Mouse (Mus musculus) forebrain, embryonic 15.5 days (tissue): ENCODE results near the gene Mettl1. TPM values are rescaled to one million over a fixed set of nuclear protein-coding genes. Genes with fewer than 3 reads are reported as not detected.

Experiments used
- ATAC-seq: fragments of 200-750 bp; cut with Nextera tagmentation; replicated peaks from 2 replicates; pipeline ENCODE4 v1.8.0; 2017; ENCODE audit warnings: mild to moderate bottlenecking, moderate TSS enrichment, moderate library complexity
- H3K27ac ChIP-seq: fragments of 300-500 bp; sonication (generic); replicated peaks from 2 replicates; pipeline ENCODE4 v1.5.1; 2015; ENCODE audit warnings: mild to moderate bottlenecking, inconsistent platforms
- H3K27me3 ChIP-seq: fragments of 300-500 bp; sonication (generic); 2 replicates; pipeline ENCODE4 v1.6.1; 2015; ENCODE audit warnings: inconsistent platforms
- H3K36me3 ChIP-seq: fragments of 300-500 bp; sonication (generic); 2 replicates; pipeline ENCODE4 v1.6.1; 2015; ENCODE audit warnings: mild to moderate bottlenecking, inconsistent platforms
- H3K4me1 ChIP-seq: fragments of 300-500 bp; sonication (generic); 2 replicates; pipeline ENCODE4 v1.6.1; 2015; ENCODE audit warnings: inconsistent platforms
- H3K4me2 ChIP-seq: fragments of 300-500 bp; sonication (generic); replicated peaks from 2 replicates; pipeline ENCODE4 v1.6.1; 2015; ENCODE audit warnings: mild to moderate bottlenecking, inconsistent platforms
- H3K4me3 ChIP-seq: fragments of 300-500 bp; sonication (generic); 2 replicates; pipeline ENCODE4 v1.5.1; 2015; ENCODE audit warnings: mild to moderate bottlenecking, inconsistent platforms
- H3K9ac ChIP-seq: fragments of 300-500 bp; sonication (generic); replicated peaks from 2 replicates; pipeline ENCODE4 v1.6.1; 2015; ENCODE audit warnings: mild to moderate bottlenecking, inconsistent platforms
- H3K9me3 ChIP-seq: fragments of 300-500 bp; sonication (generic); 2 replicates; pipeline ENCODE4 v1.6.1; 2016; ENCODE audit warnings: inconsistent platforms
- WGBS: fragments of 180-500 bp; shearing (Covaris S2); methylation state at CpG from one replicate; pipeline ENCODE4 v1.1.7; 2015; ENCODE audit warnings: mixed read lengths; 5-methylcytosine and 5-hydroxymethylcytosine counted together
- polyA plus RNA-seq: library from polyadenylated mRNA; unstranded; fragments of >200 nt; fragmentation: Nextera tagmentation; extraction: Ambion mirVana; gene quantifications from 2 replicates; pipeline ENCODE4 v1.2.1, GENCODE M21; 2015

Gene Mettl1
- polyA plus RNA-seq, 1 experiment from 2014 or later: 20.6 TPM

- 71% methylated on average over 16 of the region's 16 CpGs for WGBS
- H3K27ac ChIP-seq: no peak overlapping the region
Measured at GRCm38 (mm10) chr10:127018422-127018821, 22.8 kb upstream of the Mettl1 start.

GRCm38 (mm10) chr10:127030336-127031296 is 10.6 kb upstream of the Mettl1 start, which contains the start of gene Tsfm:
Tsfm (minus strand) TSS chr10:127030840.
- Histone ChIP-seq H3K9me3 (no peaks in the 10 kb centered on the region), H3K4me3 (peak within 1 kb of the TSS; percentile 89), H3K4me2 (peak within 1 kb of the TSS; percentile 91), H3K36me3 (peaks cover 27% of the 10 kb centered on the region), H3K27me3 (no peaks in the 10 kb centered on the region), H3K9ac (peak within 1 kb of the TSS; percentile 90), H3K4me1 (peaks cover 14% of the 10 kb centered on the region), H3K27ac (peak within 1 kb of the TSS; percentile 73)
- peak; percentile 87 for ATAC-seq
- whole genome bisulfite sequencing: 6% methylated on average over 56 of the region's 56 CpGs

More at GRCm38 (mm10) chr10:127018422-127018821, 22.8 kb upstream of the Mettl1 start:
- Histone ChIP-seq H3K4me1 (no peaks in the 10 kb centered on the region), H3K4me3 (no peak overlapping the region), H3K36me3 (peaks cover 13% of the 10 kb centered on the region), H3K9me3 (no peaks in the 10 kb centered on the region), H3K9ac (no peak overlapping the region), H3K27me3 (no peaks in the 10 kb centered on the region), H3K4me2 (no peak overlapping the region)
- ATAC-seq: no peak

GRCm38 (mm10) chr10:127033301-127033741 is 7.9 kb upstream of the Mettl1 start:
- no peak for ATAC-seq
- H3K4me1 ChIP-seq: peaks cover 14% of the 10 kb centered on the region
- H3K27ac ChIP-seq: no peak overlapping the region
- H3K36me3 ChIP-seq: peaks cover 5% of the 10 kb centered on the region
- no peak overlapping the region for H3K4me2 ChIP-seq
- no peak overlapping the region for H3K9ac ChIP-seq
- WGBS: 87% methylated on average over 8 of the region's 8 CpGs
- no peaks in the 10 kb centered on the region for H3K27me3 ChIP-seq
- no peaks in the 10 kb centered on the region for H3K9me3 ChIP-seq
- H3K4me3 ChIP-seq: no peak overlapping the region

- ATAC-seq: no peak
- Histone ChIP-seq H3K36me3 (no peaks in the 10 kb centered on the region), H3K9ac (no peak overlapping the region), H3K9me3 (no peaks in the 10 kb centered on the region), H3K4me3 (no peak overlapping the region), H3K27me3 (no peaks in the 10 kb centered on the region; the same call in 1 of the 2 replicates), H3K4me2 (no peak overlapping the region), H3K4me1 (peaks cover 7% of the 10 kb centered on the region), H3K27ac (no peak overlapping the region)
- WGBS: 83% methylated on average over 12 of the region's 12 CpGs
Measured at GRCm38 (mm10) chr10:127036273-127036672, 4.9 kb upstream of the Mettl1 start.

GRCm38 (mm10) chr10:127037641-127038040 is 3.6 kb upstream of the Mettl1 start:
- Histone ChIP-seq H3K27me3 (no peaks in the 10 kb centered on the region; the same call in 1 of the 2 replicates), H3K4me2 (no peak overlapping the region), H3K9me3 (no peaks in the 10 kb centered on the region), H3K36me3 (no peaks in the 10 kb centered on the region), H3K4me3 (no peak overlapping the region), H3K27ac (no peak overlapping the region), H3K4me1 (peaks cover 13% of the 10 kb centered on the region), H3K9ac (no peak overlapping the region)
- WGBS: 77% methylated on average over 12 of the region's 12 CpGs
- no peak for ATAC-seq

- Histone ChIP-seq H3K27ac (no peak overlapping the region), H3K4me1 (peaks cover 15% of the 10 kb centered on the region), H3K4me3 (peak overlapping the region; percentile 85), H3K27me3 (no peaks in the 10 kb centered on the region; the same call in 1 of the 2 replicates), H3K9ac (peak overlapping the region; percentile 79), H3K36me3 (peaks cover 4% of the 10 kb centered on the region; the same call in 1 of the 2 replicates), H3K9me3 (no peaks in the 10 kb centered on the region), H3K4me2 (peak overlapping the region; percentile 99)
- no peak; the same call in 1 of the 2 replicates for ATAC-seq
- under 1% methylated on average over 20 of the region's 20 CpGs for WGBS
Measured at GRCm38 (mm10) chr10:127040569-127041214, 522 bp upstream of the Mettl1 start.

- peak; percentile 90 for ATAC-seq
- H3K27ac ChIP-seq: no peak overlapping the region
Measured at GRCm38 (mm10) chr10:127041774-127042338, 642 bp downstream of the Mettl1 start.

GRCm38 (mm10) chr10:127042468-127043115 is 1.4 kb downstream of the Mettl1 start:
- H3K36me3 ChIP-seq: peaks cover 4% of the 10 kb centered on the region; the same call in 1 of the 2 replicates
- ATAC-seq: no peak
- H3K9me3 ChIP-seq: no peaks in the 10 kb centered on the region
- peak overlapping the region; percentile 85 for H3K4me3 ChIP-seq
- peak overlapping the region; percentile 79 for H3K9ac ChIP-seq
- H3K27me3 ChIP-seq: peaks cover under 1% of the 10 kb centered on the region; the same call in 1 of the 2 replicates
- H3K27ac ChIP-seq: no peak overlapping the region
- H3K4me2 ChIP-seq: peak overlapping the region; percentile 99
- peaks cover 15% of the 10 kb centered on the region for H3K4me1 ChIP-seq
- WGBS: 18% methylated on average over 5 of the region's 5 CpGs

More at GRCm38 (mm10) chr10:127041774-127042338, 642 bp downstream of the Mettl1 start:
- H3K4me1 ChIP-seq: peaks cover 15% of the 10 kb centered on the region
- peak overlapping the region; percentile 79 for H3K9ac ChIP-seq
- H3K27me3 ChIP-seq: no peaks in the 10 kb centered on the region; the same call in 1 of the 2 replicates
- under 1% methylated on average over 44 of the region's 44 CpGs for WGBS
- H3K4me2 ChIP-seq: peak overlapping the region; percentile 99
- H3K4me3 ChIP-seq: peak overlapping the region; percentile 85
- H3K36me3 ChIP-seq: peaks cover 4% of the 10 kb centered on the region; the same call in 1 of the 2 replicates
- H3K9me3 ChIP-seq: no peaks in the 10 kb centered on the region

- no peak overlapping the region for H3K9ac ChIP-seq
- peaks cover 6% of the 10 kb centered on the region for H3K27me3 ChIP-seq
- H3K9me3 ChIP-seq: no peaks in the 10 kb centered on the region
- no peak overlapping the region for H3K4me3 ChIP-seq
- H3K4me2 ChIP-seq: no peak overlapping the region
- peaks cover 15% of the 10 kb centered on the region for H3K4me1 ChIP-seq
- no peak overlapping the region for H3K27ac ChIP-seq
- peaks cover 4% of the 10 kb centered on the region; the same call in 1 of the 2 replicates for H3K36me3 ChIP-seq
- WGBS: 81% methylated on average over 6 of the region's 6 CpGs
- ATAC-seq: no peak
Measured at GRCm38 (mm10) chr10:127043187-127043586, 2.0 kb downstream of the Mettl1 start.

GRCm38 (mm10) chr10:127047954-127048353 is 6.7 kb downstream of the Mettl1 start, which contains the start of gene Cyp27b1:
Cyp27b1 (plus strand) TSS chr10:127048250.
- Histone ChIP-seq H3K4me1 (peaks cover 5% of the 10 kb centered on the region; the same call in 1 of the 2 replicates), H3K4me3 (no peak within 1 kb of the TSS), H3K9me3 (no peaks in the 10 kb centered on the region), H3K4me2 (no peak within 1 kb of the TSS), H3K36me3 (peaks cover 9% of the 10 kb centered on the region; the same call in 1 of the 2 replicates), H3K9ac (no peak within 1 kb of the TSS), H3K27me3 (peaks cover 41% of the 10 kb centered on the region), H3K27ac (no peak within 1 kb of the TSS)
- ATAC-seq: no peak
- 28% methylated on average over 5 of the region's 5 CpGs for WGBS
